Mouse (Mus musculus): ENCODE results near the gene Morc2a.

DNA sequence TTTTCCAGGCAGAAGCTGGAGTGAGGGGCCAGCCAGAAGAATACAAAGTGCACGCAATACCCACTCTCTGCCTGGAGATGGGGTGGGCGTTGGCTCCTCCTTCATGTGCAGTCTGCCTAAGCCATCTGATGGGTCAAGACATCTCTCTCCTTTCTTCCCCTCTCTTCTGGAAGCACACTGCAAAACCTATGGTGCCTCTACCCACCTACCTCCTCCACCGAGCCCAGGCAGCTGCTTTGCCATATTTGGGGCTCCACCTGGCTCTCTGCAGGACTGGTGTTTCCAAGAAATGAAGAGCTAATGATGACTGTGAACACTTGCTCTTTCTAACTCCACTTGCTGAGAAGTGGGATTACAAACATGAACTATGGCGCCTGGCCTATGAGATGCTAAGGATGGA lies 82.5 kb downstream of the Morc2a start:
- TF ChIP-seq CTCF (IDR thresholded peaks at IDR 0.05; ENCODE audit: extremely low read depth, insufficient read depth, insufficient read length, insufficient replicate concordance), result no peak
- TF ChIP-seq POLR2A (IDR thresholded peaks at IDR 0.05; ENCODE audit: low read depth, low read length), result no peak

All from spleen, adult 2 months (tissue).